Mouse (Mus musculus) left cerebral cortex, postnatal 4 days (tissue): ENCODE results near the gene Naa25. TPM values are rescaled to one million over a fixed set of nuclear protein-coding genes. Genes with fewer than 3 reads are reported as not detected.
"Not testable (repeated sequence)": the region's sequence is repeated elsewhere in the genome, so short reads cannot be mapped to it uniquely, and the experiment has no call there.

Experiments
- DNase-seq: peaks from one replicate; pipeline ENCODE4 v3.0.0-alpha.2; 2022
- intact Hi-C: fragments of 180-260 bp; cut with DNase I; formaldehyde crosslinking; loops from one replicate; pipeline ENCODE4 v1.15.1; 2025
- total RNA-seq, 2 experiments: library from RNA; stranded (reverse); gene quantifications; 2 replicates each; pipeline ENCODE4 v1.2.3; 2021

Gene Naa25
- 10 to 100 TPM; 49.3 to 51.0 TPM for total RNA-seq

DNA sequence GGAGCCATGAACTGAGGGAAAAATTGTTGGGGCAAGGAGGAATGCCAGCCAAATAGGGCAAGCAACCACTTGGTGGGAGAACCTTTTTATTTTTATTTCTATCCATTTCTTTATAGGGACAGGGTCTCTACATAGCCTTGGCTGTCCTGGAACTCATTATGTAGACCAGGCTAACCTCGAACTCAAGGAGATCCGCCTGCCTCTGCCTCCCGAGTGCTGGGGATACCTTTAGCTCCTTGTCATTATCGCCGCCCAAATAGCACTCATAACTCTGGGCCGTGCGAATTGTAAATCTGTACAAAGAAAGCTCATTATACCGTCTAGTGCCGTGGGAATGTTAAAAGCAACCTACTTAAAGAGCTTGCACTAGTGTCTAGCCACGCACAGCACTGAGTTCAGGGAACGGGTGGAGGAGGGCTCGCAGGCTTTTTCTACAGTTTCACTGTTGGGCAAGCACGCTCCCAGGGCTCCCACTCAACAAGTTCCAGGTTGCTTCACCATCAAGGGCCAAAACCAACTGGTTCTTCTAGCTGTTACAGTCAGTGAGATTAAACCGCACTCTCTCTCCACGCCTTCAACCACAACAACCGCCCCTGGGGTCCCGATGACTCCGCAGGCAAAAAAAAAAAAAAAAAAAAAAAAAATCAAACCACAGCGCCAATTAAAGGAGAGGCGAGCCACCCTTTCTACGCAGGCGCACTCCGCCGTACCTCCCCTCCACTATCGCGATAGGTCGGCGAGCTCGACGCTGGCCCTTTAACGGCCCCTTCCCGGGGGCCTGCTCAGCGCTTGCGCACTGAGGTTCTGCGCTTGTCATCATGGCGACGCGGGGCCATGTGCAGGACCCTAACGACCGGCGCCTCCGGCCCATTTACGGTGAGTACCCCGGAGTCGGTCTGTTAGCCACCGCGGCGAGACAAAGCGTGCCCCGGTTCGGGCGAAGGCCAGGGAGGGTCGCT is at the start of gene Naa25:
Naa25 (plus strand) TSS at position 750 of the 959 bp plus-strand sequence.
- DNase-seq, result peak; percentile 98
- intact Hi-C loops, result no loop called here

DNA sequence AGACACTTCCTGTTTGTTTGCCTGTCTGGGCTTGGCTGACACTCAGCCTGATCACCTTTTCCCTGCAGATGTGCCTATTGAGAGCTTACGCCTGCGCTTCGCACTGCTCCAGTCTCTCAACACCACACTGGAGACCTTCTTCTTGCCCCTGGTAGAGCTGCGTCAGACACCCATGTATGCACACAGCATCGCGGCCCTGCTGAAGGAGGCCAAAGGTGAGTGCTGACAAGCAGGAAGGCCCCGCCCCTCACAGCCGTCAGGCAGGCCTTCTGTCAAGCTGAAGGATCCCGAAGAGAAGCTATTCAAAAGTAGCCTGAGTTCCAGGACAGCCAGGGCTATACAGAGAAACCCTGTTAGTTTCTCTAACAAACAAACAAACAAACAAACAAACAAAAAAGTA is 38.5 kb upstream of the Naa25 start:
- DNase-seq, result no peak
- intact Hi-C loops, result no loop called here

DNA sequence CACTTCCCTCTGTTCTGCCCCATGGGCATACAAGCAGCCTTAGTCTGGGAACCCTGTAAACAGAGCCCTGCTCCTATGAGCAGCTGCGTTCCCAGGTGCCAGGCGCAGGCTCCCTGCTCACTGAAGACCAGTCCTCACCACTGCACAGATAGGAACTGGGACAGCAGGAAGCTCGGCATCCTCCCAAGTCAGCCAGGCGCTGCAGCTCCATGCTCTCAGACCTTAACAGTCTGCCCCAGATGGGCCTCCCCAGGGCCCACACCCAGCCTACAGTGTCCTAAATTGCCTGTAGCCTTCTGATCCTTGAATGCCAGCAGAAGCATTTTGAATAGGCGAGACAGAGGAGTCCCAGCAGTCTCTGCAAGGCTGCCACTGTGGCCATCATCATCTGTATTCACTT is 36.0 kb upstream of the Naa25 start:
- intact Hi-C loops, result loop anchor here (10.0 kb wide), 1 partner anchor 73 kb away; no protein-coding TSS in a partner anchor
- DNase-seq, result no peak

DNA sequence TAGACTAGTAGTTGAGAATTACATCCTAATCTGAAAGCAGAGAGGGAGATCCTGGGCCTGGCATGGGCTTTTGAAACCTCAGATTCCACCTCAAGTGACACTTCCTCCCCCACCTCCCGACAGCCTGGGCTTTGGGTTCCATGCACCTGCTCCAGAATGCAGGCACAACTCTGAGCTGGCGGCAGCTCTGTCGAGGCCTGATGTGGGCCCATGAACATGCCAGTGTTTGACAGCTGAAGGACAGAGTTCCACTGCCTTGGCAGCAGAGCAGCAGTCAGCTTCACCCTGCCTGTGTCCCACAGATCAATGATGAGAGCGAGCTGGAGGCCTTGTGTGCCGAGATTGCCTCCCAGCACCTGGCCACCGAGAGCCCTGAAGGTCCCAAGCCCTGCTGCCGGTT is 34.3 kb upstream of the Naa25 start:
- no peak for DNase-seq
- intact Hi-C loops, result loop anchor here (10.0 kb wide), 1 partner anchor 71 kb away; no protein-coding TSS in a partner anchor

DNA sequence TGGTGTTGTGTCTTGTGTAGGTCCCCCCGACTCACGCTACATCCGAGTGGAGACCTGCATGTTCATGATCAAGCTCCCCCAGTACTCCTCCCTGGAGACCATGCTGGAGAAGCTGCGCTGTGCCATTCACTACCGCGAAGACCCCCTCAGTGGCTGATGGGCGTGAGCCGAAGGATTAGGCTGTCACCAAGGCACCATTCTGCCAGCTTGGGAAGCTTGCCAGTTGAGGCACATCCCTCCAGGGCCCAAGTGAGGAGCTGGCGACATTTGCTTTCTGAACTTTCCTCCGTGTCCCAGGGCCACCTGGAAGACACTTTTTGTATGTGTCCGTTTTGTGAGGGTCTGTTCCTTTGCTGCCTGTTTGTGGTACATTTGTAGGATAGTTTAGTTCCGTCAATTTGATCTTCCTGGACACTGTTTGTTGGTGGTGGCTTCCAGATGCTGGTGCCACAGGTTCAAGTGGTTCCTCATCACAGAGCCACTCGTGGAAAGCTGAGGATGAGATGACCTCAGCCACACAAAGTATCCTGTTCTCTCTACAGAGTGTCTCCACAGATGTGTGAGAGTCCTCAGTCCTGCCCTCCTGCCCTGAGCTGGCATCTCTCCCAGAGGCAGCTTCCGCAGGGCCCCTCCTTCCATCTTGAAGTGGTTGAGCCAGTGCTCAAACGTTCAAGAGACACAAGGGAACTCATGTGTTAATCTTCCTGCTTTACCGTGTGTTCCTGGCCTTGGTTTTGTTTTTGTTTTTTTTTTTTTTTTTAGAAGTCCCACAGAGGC is 31.1 kb upstream of the Naa25 start:
- intact Hi-C loops, result loop anchor here (10.0 kb wide), 1 partner anchor 68 kb away; no protein-coding TSS in a partner anchor
- DNase-seq, result peak; percentile 60

DNA sequence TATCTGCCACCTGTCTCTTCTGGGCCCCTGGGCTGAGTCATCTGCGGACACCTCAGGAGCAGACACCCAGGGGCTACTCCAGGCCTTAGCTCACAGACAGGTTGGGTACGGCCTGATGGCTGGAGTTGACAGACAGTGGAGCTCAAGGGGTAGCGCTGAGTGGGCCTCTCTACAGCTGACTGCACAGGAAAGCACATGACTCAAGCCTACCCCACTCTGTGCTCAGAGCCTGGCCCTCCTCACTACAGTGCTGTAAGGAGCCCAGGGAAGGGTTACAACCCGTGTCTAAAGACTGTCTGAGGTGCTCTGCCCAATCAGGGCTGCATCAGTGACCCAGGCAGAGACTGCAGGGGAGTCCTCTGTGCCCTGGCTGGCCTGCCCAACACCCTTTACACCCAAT is 30.5 kb upstream of the Naa25 start:
- intact Hi-C loops, result loop anchor here (10.0 kb wide), 1 partner anchor 68 kb away; no protein-coding TSS in a partner anchor
- no peak for DNase-seq

DNA sequence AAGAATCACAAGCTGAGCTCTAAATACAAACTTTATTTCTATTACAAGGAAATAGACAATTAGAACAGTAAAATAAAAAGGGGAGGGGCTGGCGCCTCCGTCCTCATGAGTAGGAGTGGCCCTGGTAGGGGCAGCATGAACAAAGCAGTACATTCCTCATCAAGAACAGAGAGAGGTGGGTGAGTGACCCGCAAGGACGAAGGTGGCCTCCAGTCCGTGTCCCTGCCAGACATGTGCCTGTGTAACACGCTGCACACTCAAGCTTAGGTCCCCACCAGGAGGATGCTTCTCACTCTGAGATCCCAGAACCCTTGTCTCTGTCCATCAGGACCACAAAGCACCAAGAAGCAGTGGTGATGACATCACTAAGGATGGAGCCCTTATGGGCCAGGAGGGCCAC is 26.0 kb upstream of the Naa25 start:
- no peak for DNase-seq
- intact Hi-C loops, result no loop called here

DNA sequence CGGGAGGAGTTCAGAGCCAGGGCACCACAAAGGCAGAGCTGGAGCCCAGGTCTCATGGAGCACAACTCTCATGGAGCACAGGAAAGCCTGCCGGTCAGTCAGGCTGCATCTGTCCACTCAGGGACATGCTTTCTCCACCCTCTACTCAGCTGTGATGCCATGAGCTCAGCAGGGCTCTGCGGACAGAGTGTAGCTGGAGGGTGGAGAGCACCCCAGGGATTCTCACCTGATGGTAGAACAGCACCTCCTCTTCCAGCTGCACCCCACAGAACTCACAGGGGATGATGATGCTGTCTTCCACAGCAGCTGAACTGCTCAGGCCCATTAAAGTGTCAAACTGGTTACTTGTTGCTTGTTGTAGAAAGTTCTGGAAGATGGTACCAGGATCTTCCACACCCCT is 22.9 kb upstream of the Naa25 start:
- no peak for DNase-seq
- intact Hi-C loops, result no loop called here

DNA sequence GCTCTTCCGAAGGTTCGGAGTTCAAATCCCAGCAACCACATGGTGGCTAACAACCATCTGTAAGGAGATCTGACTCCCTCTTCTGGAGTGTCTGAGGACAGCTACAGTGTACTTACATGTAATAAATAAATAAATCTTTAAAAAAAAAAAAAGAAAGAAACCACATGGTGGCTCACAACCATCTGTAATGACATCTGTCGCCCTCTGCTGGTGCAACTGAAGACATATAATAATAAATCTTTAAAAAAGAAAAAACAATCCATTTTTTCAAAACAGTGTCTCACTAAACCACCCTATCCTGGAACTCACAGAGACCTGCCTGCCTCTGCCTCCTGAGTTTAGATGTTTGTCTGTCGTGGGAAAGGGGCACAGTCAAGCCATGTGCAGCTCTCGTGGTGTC is 20.8 kb upstream of the Naa25 start:
- intact Hi-C loops, result not testable (repeated sequence)
- DNase-seq, result peak; percentile 47

DNA sequence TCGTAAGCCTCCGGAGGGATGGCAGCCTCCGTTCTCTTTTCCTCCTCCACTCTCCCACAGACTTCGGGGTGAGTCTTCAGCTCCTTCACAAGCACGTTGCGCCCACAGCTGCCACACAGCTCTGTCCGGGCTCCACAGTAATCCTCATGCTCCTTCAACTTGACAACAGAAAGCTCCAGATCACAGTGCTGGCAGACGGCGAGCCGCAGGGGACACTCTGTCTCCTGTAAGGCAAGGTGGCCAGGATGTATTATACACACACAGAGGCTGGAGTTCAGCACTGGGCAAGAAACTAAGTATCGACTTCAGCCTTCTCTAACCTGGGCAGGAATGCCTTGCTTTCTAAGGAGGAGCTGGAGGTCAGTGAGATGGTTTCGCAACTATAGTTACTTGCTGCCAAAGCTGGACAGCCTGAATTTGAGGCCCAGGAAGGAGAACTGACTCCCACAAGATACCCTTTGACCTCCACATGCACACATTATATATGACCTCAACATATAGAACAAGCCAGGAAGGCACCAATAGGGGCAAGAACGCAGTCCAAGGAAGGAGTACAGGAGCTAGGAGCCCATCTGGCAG is 19.0 kb upstream of the Naa25 start:
- DNase-seq, result no peak
- intact Hi-C loops, result no loop called here

DNA sequence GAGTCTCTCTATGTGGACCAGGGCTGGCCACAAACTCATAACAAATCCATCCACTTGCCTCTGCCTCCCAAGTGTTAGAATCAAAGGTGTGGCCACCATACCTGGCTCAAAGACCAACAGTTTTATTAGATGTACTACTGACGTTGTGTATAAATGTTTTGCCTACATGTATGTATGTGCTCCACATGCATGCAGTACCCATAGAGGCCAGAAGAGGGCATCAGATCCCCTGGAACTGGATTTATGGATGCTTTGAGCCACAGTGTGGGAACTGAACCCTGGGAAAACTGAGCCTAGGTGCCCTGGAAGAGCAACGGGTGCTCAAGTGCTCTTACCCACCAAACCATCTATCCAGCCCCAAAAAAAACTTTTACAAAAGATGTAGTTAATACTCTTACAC is 17.0 kb upstream of the Naa25 start:
- no peak for DNase-seq
- intact Hi-C loops, result loop anchor here (5.0 kb wide), 1 partner anchor 173 kb away; no protein-coding TSS in a partner anchor

DNA sequence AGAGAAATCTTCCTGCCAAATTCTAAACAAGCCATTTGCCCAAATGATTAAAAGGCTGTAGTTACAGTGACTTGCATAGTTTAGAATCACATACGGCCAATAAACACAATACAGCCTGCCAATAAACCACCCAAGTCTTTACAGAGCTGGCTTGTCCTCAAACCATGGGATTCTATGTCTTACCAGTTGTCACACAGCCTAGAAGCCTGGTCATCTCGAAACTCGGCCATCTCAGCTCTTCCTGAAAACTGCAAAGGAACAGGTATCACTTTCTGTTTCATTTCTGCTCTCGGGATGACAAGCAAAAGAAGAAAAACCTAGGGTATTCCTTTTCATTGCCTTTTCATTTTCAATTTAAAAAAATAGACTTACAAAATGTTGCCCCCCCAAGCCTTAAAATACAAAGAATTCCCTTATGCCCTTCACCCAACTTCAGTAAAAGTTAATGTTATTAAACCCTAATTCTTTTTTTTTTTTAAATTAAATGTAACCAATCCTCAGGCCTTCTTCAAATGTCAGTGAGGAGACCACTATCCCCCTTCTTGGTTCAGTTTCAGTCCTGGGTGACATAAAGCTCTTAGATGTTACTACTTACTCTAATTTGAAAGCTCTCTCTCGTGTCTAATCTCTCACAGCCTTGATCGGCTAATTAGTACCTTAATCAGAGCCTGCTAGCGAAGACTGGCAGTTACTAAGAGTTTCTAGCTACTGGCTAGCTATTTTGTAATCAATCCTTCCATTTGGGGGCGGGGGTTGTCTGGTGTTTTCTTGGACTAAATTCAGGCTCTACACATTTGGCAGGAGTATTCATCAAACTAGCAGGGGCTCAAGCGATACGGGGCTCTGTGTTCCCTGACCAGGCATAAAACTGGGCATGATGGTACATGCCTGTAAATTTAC is 13.6 kb upstream of the Naa25 start:
- DNase-seq, result no peak
- intact Hi-C loops, result loop anchor here (5.0 kb wide), 1 partner anchor 177 kb away; no protein-coding TSS in a partner anchor

DNA sequence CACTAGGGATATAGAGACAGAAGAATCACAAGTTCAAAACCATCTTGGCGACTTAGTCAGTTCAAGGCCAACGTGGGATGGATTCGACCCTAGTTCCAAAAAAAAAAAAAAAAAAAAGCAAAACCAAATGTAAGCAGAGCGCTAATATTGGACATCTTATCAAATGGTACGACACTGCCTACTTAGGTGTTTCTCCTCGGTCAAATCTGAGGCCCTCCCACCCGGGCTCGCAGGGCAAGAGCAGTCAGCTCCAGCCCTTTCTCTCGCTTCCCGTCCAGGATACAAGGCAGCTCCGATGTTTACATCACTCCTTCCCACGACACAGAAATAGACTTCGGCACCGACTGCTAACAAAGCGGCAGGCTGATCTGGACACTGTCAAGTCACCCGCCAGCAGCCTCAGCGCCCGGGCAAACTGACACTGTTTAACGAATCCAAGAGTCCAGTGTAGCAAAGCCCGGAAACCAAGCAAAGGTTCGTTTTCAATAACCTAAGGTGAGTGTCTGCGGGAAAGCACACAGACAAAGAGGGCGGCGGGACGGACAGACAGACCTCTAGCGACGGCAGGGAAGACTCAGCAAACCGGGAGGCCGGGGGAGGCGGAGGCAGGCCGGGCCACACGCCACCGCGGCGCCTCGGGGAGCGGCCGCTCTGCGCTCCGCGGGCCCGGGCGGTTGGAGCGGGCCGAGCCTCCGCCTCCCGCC is 12.8 kb upstream of the Naa25 start:
- DNase-seq, result peak; percentile 38
- intact Hi-C loops, result loop anchor here (5.0 kb wide), 1 partner anchor 178 kb away; no protein-coding TSS in a partner anchor

DNA sequence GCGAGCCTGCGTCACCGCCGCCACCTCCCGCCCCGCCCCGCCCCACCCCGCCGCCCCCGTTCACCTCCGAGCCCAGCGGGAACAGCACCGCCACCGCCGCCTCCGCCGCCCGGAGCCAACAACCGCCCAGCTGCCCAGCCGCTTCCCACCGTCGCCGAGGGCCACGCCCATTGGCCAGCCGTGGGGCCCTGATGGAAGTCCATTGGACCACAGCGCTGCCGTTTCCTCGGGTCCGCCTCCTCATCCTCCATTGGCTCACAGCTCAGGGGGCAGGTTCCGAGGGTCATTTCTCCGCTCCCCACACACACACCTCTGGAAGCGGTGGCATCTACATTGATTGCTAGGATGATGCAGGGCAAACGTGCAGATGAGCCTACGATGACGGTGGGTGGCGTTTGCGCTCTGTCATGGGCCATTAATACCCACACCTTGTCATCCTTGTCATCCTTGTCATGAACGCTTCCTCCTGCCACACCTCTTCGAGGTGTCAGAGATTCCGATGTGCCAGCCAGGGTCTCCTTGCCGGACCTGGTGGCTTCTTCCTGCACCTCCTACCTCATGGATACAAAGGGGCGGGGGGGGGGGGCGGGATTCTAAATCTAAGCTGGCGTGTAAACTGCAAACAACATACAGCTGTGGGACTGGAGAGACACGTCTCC is 12.1 kb upstream of the Naa25 start, which contains the start of gene Trafd1:
Trafd1 (minus strand) TSS at position 172 of the 659 bp plus-strand sequence.
- intact Hi-C loops, result no loop called here
- DNase-seq, result peak; percentile 96

DNA sequence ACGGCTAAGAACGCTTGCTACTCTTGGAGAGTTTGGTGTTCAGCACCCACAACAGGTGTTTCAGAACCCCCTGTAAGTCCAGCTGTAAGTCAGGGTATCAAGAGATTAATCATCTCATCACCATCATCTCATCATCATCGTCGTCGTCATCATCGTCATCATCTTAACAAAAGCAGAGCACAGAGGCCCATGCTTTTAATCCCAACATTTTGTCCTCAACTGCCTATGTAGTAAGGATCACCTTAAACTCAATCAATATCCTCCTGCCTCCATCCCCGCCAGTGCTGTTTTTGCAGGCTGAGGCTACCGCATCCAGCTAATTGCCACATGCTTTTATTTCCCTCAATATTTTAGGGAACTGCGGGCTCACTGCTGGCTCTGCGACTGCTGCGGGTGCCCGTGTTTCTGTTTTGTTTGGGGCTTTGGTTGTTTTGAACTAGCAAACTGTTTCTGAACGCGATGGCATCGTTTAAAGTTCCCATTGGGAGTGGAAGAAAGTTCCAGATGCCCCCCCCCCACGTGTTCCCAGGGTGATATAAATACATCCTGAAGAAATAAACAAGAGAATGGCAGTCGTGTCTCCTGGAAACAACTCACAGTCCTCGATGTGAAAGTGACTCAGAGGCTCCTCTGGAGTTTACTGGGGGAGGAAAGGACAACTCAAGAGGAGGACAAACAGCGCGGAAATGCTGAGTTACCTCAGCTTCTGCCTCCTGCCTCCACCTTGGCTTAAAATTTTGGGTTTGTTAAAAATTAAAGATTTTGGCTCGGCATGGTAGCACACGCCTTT is 11.4 kb upstream of the Naa25 start:
- intact Hi-C loops, result no loop called here
- DNase-seq, result no peak

DNA sequence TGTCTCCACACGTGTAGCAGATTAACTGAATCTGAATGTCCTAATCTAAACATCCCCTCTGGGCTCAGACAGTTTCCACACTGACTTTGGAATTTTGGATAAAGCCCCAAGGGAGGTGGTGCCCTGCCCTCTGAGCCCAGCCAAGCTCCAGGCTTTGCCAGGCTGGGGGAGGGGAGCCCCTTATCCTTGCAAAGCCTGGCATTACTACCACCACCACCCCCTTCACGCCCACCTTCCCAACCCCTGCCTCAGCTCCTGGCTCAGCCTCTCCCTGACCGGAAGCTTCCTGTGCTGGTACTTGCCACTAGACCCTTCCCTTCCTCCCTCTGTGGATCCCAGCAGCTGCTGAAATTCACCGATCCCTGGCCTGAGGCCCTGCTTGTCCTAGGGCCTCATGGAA is 10.6 kb upstream of the Naa25 start:
- intact Hi-C loops, result no loop called here

DNA sequence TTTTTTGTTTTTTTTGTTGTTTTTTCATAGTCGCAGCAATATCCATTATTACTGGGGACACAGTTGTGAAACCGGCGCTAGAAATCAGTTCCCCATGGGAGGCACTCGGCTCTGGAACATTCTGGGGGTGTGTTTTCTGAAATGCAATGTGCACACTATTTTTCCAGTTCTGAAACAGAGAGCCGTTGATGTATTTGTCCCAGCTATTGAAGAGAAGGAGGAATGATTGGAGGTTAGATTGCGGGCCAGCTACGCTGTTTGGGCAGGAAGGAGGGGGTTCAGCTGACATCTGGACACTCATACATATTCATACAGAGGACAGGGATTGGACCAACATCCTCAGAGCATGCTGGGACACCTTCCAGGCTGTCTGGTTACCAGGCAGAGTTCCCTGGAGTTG is 8.6 kb upstream of the Naa25 start:
- no peak for DNase-seq
- intact Hi-C loops, result no loop called here

More for the DNA sequence above, 10.6 kb upstream of the Naa25 start:
- no peak for DNase-seq

DNA sequence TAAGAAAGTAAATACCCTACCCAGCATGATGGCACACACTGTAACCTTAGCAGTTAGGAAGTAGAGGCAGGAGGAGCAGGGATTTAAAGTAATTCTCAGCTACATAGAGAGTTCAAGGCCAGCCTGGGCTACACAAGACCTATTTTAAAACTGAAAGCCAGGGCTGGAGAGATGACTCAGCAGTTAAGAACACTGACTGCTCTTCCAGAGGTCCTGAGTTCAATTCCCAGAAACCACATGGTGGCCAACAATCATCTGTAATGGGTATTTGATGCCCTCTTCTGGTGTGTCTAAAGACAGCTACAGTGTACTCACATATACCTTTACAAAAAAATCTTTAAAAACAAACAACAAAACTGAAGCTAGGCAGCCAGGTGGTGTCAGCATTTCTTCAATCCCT is 8.0 kb upstream of the Naa25 start:
- intact Hi-C loops, result no loop called here

More for the DNA sequence above, 8.0 kb upstream of the Naa25 start:
- no peak for DNase-seq
